Mouse (Mus musculus): ENCODE results near the gene Bcr. TPM values are rescaled to one million over a fixed set of nuclear protein-coding genes. Genes with fewer than 3 reads are reported as not detected.
"Not testable (repeated sequence)": the region's sequence is repeated elsewhere in the genome, so short reads cannot be mapped to it uniquely, and the experiment has no call there.

Gene Bcr
- polyA plus RNA-seq, 1 experiment: 20.8 TPM

DNA sequence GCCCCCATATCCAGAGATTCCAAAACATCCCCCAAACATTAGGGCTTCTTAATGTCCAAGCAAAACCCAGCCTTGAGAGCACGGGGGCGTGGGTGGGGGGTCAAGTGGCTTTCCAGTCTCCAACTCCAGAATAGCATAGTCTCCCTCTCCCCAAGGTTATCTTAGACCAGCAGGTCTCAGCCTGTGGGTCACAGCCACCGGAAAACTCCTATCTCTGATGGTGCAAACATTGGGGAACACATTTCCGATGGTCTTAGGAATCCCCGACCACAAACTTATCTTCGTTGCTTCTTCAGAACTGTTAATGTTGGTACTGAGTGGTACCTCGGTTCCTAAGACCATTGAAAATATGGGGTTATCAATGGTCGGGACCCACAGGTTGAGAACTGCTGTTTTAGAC, 31.6 kb upstream of the Bcr start:
- Histone ChIP-seq H3K27ac (ENCODE audit: control insufficient read depth, insufficient read depth, low read length) (no peak overlapping the region), H3K27me3 (ENCODE audit: control insufficient read depth, insufficient read depth, low read length) (no peaks in the 10 kb centered on the region), H3K4me3 (ENCODE audit: control insufficient read depth, insufficient read depth, low read length) (no peak overlapping the region), H3K36me3 (ENCODE audit: control insufficient read depth, insufficient read depth, low read length) (no peaks in the 10 kb centered on the region), H3K4me1 (replicated peaks; ENCODE audit: control insufficient read depth, insufficient read depth, low read length) (no peaks in the 10 kb centered on the region)
- no peak for TF ChIP-seq CTCF (IDR thresholded peaks at IDR 0.05; ENCODE audit: borderline replicate concordance, control insufficient read depth, extremely low read depth, insufficient read depth, low read length, poor library complexity)
- no peak for TF ChIP-seq POLR2A (IDR thresholded peaks at IDR 0.05; ENCODE audit: control insufficient read depth, extremely low read depth, insufficient read depth, low read length, poor library complexity)
- DNase-seq: no peak
- WGBS: 93% methylated on average over 8 of the region's 8 CpGs

DNA sequence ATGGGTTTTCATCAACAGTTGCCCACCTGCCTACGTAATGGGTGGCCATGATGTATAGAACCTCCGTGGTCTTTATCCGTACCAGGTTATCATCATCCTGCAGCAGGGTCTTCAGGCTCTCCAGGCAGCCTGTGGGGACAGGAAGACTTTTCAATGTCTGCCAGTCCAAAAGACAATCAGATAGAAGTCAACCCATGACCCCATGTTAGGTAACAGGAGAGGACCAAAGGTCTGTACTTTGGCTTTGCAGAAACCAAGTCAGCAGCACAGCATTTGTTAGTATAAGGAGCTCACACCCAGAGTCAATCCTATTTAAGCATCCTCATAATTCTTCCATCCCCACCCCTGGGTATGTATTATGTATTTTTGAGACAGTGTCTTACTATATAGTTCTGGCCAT, 30.7 kb upstream of the Bcr start:
- Histone ChIP-seq H3K27me3 (ENCODE audit: control insufficient read depth, insufficient read depth, low read length) (no peaks in the 10 kb centered on the region), H3K4me3 (ENCODE audit: control insufficient read depth, insufficient read depth, low read length) (no peak overlapping the region), H3K36me3 (ENCODE audit: control insufficient read depth, insufficient read depth, low read length) (no peaks in the 10 kb centered on the region), H3K4me1 (replicated peaks; ENCODE audit: control insufficient read depth, insufficient read depth, low read length) (no peaks in the 10 kb centered on the region), H3K27ac (ENCODE audit: control insufficient read depth, insufficient read depth, low read length) (no peak overlapping the region)
- 91% methylated on average over 3 of the region's 3 CpGs for WGBS
- no peak for DNase-seq
- TF ChIP-seq POLR2A (IDR thresholded peaks at IDR 0.05; ENCODE audit: control insufficient read depth, extremely low read depth, insufficient read depth, low read length, poor library complexity): no peak
- no peak for TF ChIP-seq CTCF (IDR thresholded peaks at IDR 0.05; ENCODE audit: borderline replicate concordance, control insufficient read depth, extremely low read depth, insufficient read depth, low read length, poor library complexity)

- Histone ChIP-seq H3K36me3 (ENCODE audit: control insufficient read depth, insufficient read depth, low read length) (no peaks in the 10 kb centered on the region), H3K27ac (ENCODE audit: control insufficient read depth, insufficient read depth, low read length) (no peak overlapping the region), H3K4me3 (ENCODE audit: control insufficient read depth, insufficient read depth, low read length) (no peak overlapping the region), H3K4me1 (replicated peaks; ENCODE audit: control insufficient read depth, insufficient read depth, low read length) (no peaks in the 10 kb centered on the region), H3K27me3 (ENCODE audit: control insufficient read depth, insufficient read depth, low read length) (no peaks in the 10 kb centered on the region)
- 71% methylated on average over 3 of the region's 3 CpGs for WGBS
- no peak for TF ChIP-seq POLR2A (IDR thresholded peaks at IDR 0.05; ENCODE audit: control insufficient read depth, extremely low read depth, insufficient read depth, low read length, poor library complexity)
- TF ChIP-seq CTCF (IDR thresholded peaks at IDR 0.05; ENCODE audit: borderline replicate concordance, control insufficient read depth, extremely low read depth, insufficient read depth, low read length, poor library complexity): no peak
- no peak for DNase-seq
Observed at GRCm38 (mm10) chr10:75030234-75030633, 30.2 kb upstream of the Bcr start.

- Histone ChIP-seq H3K4me3 (ENCODE audit: control insufficient read depth, insufficient read depth, low read length) (no peak overlapping the region), H3K36me3 (ENCODE audit: control insufficient read depth, insufficient read depth, low read length) (no peaks in the 10 kb centered on the region), H3K4me1 (replicated peaks; ENCODE audit: control insufficient read depth, insufficient read depth, low read length) (no peaks in the 10 kb centered on the region), H3K27me3 (ENCODE audit: control insufficient read depth, insufficient read depth, low read length) (no peaks in the 10 kb centered on the region), H3K27ac (ENCODE audit: control insufficient read depth, insufficient read depth, low read length) (no peak overlapping the region)
- 82% methylated on average over 5 of the region's 5 CpGs for WGBS
- TF ChIP-seq POLR2A (IDR thresholded peaks at IDR 0.05; ENCODE audit: control insufficient read depth, extremely low read depth, insufficient read depth, low read length, poor library complexity) (no peak), CTCF (IDR thresholded peaks at IDR 0.05; ENCODE audit: borderline replicate concordance, control insufficient read depth, extremely low read depth, insufficient read depth, low read length, poor library complexity) (no peak)
- DNase-seq: no peak
Observed at GRCm38 (mm10) chr10:75031345-75032114, 28.9 kb upstream of the Bcr start.

GRCm38 (mm10) chr10:75032395-75032794, 28.0 kb upstream of the Bcr start, which contains the start of gene Rsph14:
Gene Rsph14 (minus strand): TSS chr10:75032586.
- WGBS: 61% methylated on average over 10 of the region's 10 CpGs
- DNase-seq: no peak
- Histone ChIP-seq H3K27me3 (ENCODE audit: control insufficient read depth, insufficient read depth, low read length) (no peaks in the 10 kb centered on the region), H3K27ac (ENCODE audit: control insufficient read depth, insufficient read depth, low read length) (no peak within 1 kb of the TSS), H3K4me1 (replicated peaks; ENCODE audit: control insufficient read depth, insufficient read depth, low read length) (peaks cover 6% of the 10 kb centered on the region), H3K4me3 (ENCODE audit: control insufficient read depth, insufficient read depth, low read length) (no peak within 1 kb of the TSS), H3K36me3 (ENCODE audit: control insufficient read depth, insufficient read depth, low read length) (no peaks in the 10 kb centered on the region)
- no peak for TF ChIP-seq CTCF (IDR thresholded peaks at IDR 0.05; ENCODE audit: borderline replicate concordance, control insufficient read depth, extremely low read depth, insufficient read depth, low read length, poor library complexity)
- no peak for TF ChIP-seq POLR2A (IDR thresholded peaks at IDR 0.05; ENCODE audit: control insufficient read depth, extremely low read depth, insufficient read depth, low read length, poor library complexity)

- TF ChIP-seq CTCF (IDR thresholded peaks at IDR 0.05; ENCODE audit: borderline replicate concordance, control insufficient read depth, extremely low read depth, insufficient read depth, low read length, poor library complexity): no peak
- TF ChIP-seq POLR2A (IDR thresholded peaks at IDR 0.05; ENCODE audit: control insufficient read depth, extremely low read depth, insufficient read depth, low read length, poor library complexity): 0 out of 2 replicates have a peak, but pooled peaks have one; percentile 21
- peak; percentile 81 for DNase-seq
- H3K4me3 ChIP-seq (ENCODE audit: control insufficient read depth, insufficient read depth, low read length): peak within 1 kb of the TSS; percentile 17
- H3K36me3 ChIP-seq (ENCODE audit: control insufficient read depth, insufficient read depth, low read length): no peaks in the 10 kb centered on the region
- H3K4me1 ChIP-seq (replicated peaks; ENCODE audit: control insufficient read depth, insufficient read depth, low read length): peaks cover 6% of the 10 kb centered on the region
- H3K27me3 ChIP-seq (ENCODE audit: control insufficient read depth, insufficient read depth, low read length): no peaks in the 10 kb centered on the region
- 3% methylated on average over 36 of the region's 36 CpGs for WGBS
- no peak within 1 kb of the TSS for H3K27ac ChIP-seq (ENCODE audit: control insufficient read depth, insufficient read depth, low read length)
Observed at GRCm38 (mm10) chr10:75036883-75037379, 23.5 kb upstream of the Bcr start, which contains the start of gene Rab36. Gene Rab36 (plus strand): TSS chr10:75037058.

DNA sequence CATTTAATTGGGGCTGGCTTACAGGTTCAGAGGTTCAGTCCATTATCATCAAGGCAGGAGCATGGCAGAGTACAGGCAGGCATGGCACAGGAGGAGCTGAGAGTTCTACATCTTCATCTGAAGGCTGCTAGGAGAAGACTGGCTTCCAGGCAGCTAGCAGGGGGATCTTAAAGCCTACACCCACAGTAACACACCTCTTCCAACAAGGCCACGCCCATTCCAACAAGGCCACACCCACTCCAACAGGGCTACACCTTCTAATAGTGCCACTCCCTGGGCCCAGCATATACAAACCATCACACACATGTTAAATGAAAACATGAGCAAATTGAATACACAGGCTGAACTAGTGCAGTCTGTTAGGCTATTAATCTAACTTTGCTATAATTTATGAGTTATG, 18.3 kb upstream of the Bcr start:
- not testable (repeated sequence) for H3K27me3 ChIP-seq (ENCODE audit: control insufficient read depth, insufficient read depth, low read length); H3K4me3 ChIP-seq (ENCODE audit: control insufficient read depth, insufficient read depth, low read length); H3K4me1 ChIP-seq (replicated peaks; ENCODE audit: control insufficient read depth, insufficient read depth, low read length); H3K27ac ChIP-seq (ENCODE audit: control insufficient read depth, insufficient read depth, low read length); H3K36me3 ChIP-seq (ENCODE audit: control insufficient read depth, insufficient read depth, low read length); DNase-seq
- 31% methylated on average over 1 of the region's 1 CpGs for WGBS
